Mouse (Mus musculus) heart, embryonic 11.5 days (tissue): ENCODE data around the gene Rpf2. TPM values are rescaled to one million over a fixed set of nuclear protein-coding genes. Genes with fewer than 3 reads are reported as not detected.

Experiments used
- ATAC-seq: fragments of 200-750 bp; cut with Nextera tagmentation; replicated peaks from 2 replicates; pipeline ENCODE4 v1.8.0; 2017; ENCODE audit warnings: moderate library complexity; ENCODE audit not compliant: insufficient number of reproducible peaks, low FRiP score, low TSS enrichment
- H3K27ac ChIP-seq: fragments of 300-500 bp; sonication (generic); 2 replicates; pipeline ENCODE4 v1.5.1; 2014; ENCODE audit warnings: mild to moderate bottlenecking, low read depth, low read length
- H3K27me3 ChIP-seq: fragments of 300-500 bp; sonication (generic); 2 replicates; pipeline ENCODE4 v1.6.1; 2014; ENCODE audit warnings: mild to moderate bottlenecking, low read length, mixed read lengths; ENCODE audit not compliant: control insufficient read depth, insufficient read depth
- H3K36me3 ChIP-seq: fragments of 300-500 bp; sonication (generic); 2 replicates; pipeline ENCODE4 v1.6.1; 2014; ENCODE audit warnings: mild to moderate bottlenecking, low read length, moderate library complexity, mixed read lengths; ENCODE audit not compliant: control insufficient read depth, insufficient read depth
- H3K4me1 ChIP-seq: fragments of 300-500 bp; sonication (generic); 2 replicates; pipeline ENCODE4 v1.6.1; 2014; ENCODE audit warnings: low read length; ENCODE audit not compliant: control insufficient read depth, insufficient read depth
- H3K4me2 ChIP-seq: fragments of 300-500 bp; sonication (generic); 2 replicates; pipeline ENCODE4 v1.6.1; 2014; ENCODE audit warnings: mild to moderate bottlenecking, moderate library complexity
- H3K4me3 ChIP-seq: fragments of 300-500 bp; sonication (generic); 2 replicates; pipeline ENCODE4 v1.5.1; 2014; ENCODE audit warnings: low read depth, low read length
- H3K9ac ChIP-seq: fragments of 300-500 bp; sonication (generic); 2 replicates; pipeline ENCODE4 v1.6.1; 2014; ENCODE audit warnings: mild to moderate bottlenecking, low read depth, low read length, moderate library complexity
- H3K9me3 ChIP-seq: fragments of 300-500 bp; sonication (generic); replicated peaks from 2 replicates; pipeline ENCODE4 v1.6.1; 2016; ENCODE audit warnings: low read length; ENCODE audit not compliant: control insufficient read depth
- WGBS: fragments of 180-500 bp; shearing (Covaris S2); extraction: QIAGEN DNeasy Blood & Tissue Kit; methylation state at CpG from one replicate; pipeline ENCODE4 v1.1.7; 2014; ENCODE audit not compliant: insufficient replicate concordance; 5-methylcytosine and 5-hydroxymethylcytosine counted together
- polyA plus RNA-seq: library from polyadenylated mRNA; unstranded; fragments of >200 nt; fragmentation: Nextera tagmentation; extraction: Ambion mirVana; gene quantifications from 2 replicates; pipeline ENCODE4 v1.2.1, GENCODE M21; 2014

The Rpf2 gene
- polyA plus RNA-seq, 1 experiment from 2014 or later: 54.0 TPM

DNA sequence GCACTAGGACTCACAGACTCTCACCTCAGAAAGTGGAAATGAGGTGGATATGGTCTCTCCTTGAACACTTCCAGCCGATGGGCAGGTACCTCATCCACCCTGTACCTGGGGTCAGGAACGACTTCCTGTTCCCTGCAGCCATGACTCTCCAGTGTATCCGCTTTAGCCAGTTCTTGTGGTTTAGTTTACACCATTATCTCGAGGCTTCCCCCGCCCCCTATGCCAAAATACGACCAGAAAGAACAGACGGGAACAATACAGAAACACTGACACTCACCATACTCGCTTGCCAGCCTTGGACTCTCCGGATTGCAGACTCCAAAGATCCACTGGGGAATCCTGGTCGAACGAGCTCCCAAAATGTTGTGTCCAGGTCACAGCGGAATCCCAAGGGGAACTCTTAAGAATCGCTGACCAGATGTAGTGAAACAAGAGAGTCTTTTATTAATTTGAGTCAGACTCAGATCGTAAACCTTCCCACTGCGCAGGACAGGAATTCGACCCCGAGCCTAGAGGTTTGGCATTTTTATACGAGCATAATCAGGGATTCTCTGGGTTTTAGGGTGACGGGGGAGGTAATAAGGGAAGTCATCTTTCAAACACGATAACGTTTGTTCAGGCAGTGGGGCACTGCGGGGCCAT is 55.4 kb downstream of the Rpf2 start:
- no peak overlapping the region for H3K27ac ChIP-seq
- no peaks in the 10 kb centered on the region for H3K9me3 ChIP-seq
- no peaks in the 10 kb centered on the region for H3K4me1 ChIP-seq
- peak overlapping the region; percentile 48 for H3K4me2 ChIP-seq
- WGBS: 49% methylated on average over 22 of the region's 22 CpGs
- H3K9ac ChIP-seq: no peak overlapping the region
- no peak for ATAC-seq
- H3K27me3 ChIP-seq: 0 out of 2 replicates have a peak, but pooled peaks cover 3% of the 10 kb centered on the region
- H3K36me3 ChIP-seq: no peaks in the 10 kb centered on the region
- no peak overlapping the region for H3K4me3 ChIP-seq

GRCm38 (mm10) chr10:40190871-40191270 is 56.0 kb downstream of the Rpf2 start:
- Histone ChIP-seq H3K4me3 (no peak overlapping the region), H3K4me1 (no peaks in the 10 kb centered on the region), H3K27ac (no peak overlapping the region), H3K9me3 (no peaks in the 10 kb centered on the region), H3K27me3 (0 out of 2 replicates have a peak, but pooled peaks cover 3% of the 10 kb centered on the region), H3K9ac (no peak overlapping the region), H3K4me2 (no peak overlapping the region), H3K36me3 (no peaks in the 10 kb centered on the region)
- ATAC-seq: no peak
- 82% methylated on average over 8 of the region's 8 CpGs for WGBS

- H3K36me3 ChIP-seq: no peaks in the 10 kb centered on the region
- no peak overlapping the region for H3K4me3 ChIP-seq
- no peak overlapping the region for H3K4me2 ChIP-seq
- H3K4me1 ChIP-seq: no peaks in the 10 kb centered on the region
- 0 out of 2 replicates have a peak, but pooled peaks cover 3% of the 10 kb centered on the region for H3K27me3 ChIP-seq
- no peak overlapping the region for H3K9ac ChIP-seq
- WGBS: 75% methylated on average over 2 of the region's 2 CpGs
- H3K27ac ChIP-seq: no peak overlapping the region
- H3K9me3 ChIP-seq: no peaks in the 10 kb centered on the region
- no peak for ATAC-seq
Observed at GRCm38 (mm10) chr10:40189689-40190088, 57.1 kb downstream of the Rpf2 start.

GRCm38 (mm10) chr10:40188831-40189230 is 58.0 kb downstream of the Rpf2 start:
- H3K4me1 ChIP-seq: no peaks in the 10 kb centered on the region
- no peak for ATAC-seq
- H3K27ac ChIP-seq: no peak overlapping the region
- H3K9me3 ChIP-seq: no peaks in the 10 kb centered on the region
- H3K27me3 ChIP-seq: 0 out of 2 replicates have a peak, but pooled peaks cover 3% of the 10 kb centered on the region
- no peak overlapping the region for H3K4me2 ChIP-seq
- H3K36me3 ChIP-seq: no peaks in the 10 kb centered on the region
- 65% methylated on average over 3 of the region's 3 CpGs for WGBS
- no peak overlapping the region for H3K4me3 ChIP-seq
- no peak overlapping the region for H3K9ac ChIP-seq

DNA sequence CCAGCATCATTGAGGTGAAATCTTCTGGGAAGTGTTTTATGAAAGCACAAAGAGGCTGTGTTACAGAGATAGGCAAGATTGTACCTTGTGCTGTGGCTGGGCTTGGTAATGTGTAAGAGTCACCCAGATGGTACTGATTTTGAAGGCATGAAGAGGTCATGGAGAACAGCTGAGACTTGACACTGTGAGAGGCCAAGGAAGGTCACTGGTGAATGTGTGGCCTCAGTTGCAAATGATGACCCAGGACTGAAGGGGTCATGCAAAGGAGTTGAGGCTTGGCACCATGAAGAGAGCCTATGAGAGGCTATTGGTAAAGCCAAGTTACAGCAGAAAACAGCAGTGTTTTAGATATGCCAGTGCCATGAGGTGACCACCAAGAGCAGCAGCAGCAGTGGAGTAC is 60.9 kb downstream of the Rpf2 start:
- Histone ChIP-seq H3K9ac (no peak overlapping the region), H3K4me2 (no peak overlapping the region), H3K27ac (no peak overlapping the region), H3K4me3 (no peak overlapping the region), H3K27me3 (0 out of 2 replicates have a peak, but pooled peaks cover 2% of the 10 kb centered on the region), H3K9me3 (no peaks in the 10 kb centered on the region), H3K36me3 (no peaks in the 10 kb centered on the region), H3K4me1 (no peaks in the 10 kb centered on the region)
- no peak for ATAC-seq

GRCm38 (mm10) chr10:40180011-40180410 is 66.8 kb downstream of the Rpf2 start:
- H3K36me3 ChIP-seq: no peaks in the 10 kb centered on the region
- WGBS: 77% methylated on average over 2 of the region's 2 CpGs
- ATAC-seq: no peak
- H3K4me3 ChIP-seq: no peak overlapping the region
- no peaks in the 10 kb centered on the region for H3K27me3 ChIP-seq
- H3K9ac ChIP-seq: no peak overlapping the region
- no peak overlapping the region for H3K4me2 ChIP-seq
- no peaks in the 10 kb centered on the region for H3K4me1 ChIP-seq
- no peaks in the 10 kb centered on the region for H3K9me3 ChIP-seq
- no peak overlapping the region for H3K27ac ChIP-seq

DNA sequence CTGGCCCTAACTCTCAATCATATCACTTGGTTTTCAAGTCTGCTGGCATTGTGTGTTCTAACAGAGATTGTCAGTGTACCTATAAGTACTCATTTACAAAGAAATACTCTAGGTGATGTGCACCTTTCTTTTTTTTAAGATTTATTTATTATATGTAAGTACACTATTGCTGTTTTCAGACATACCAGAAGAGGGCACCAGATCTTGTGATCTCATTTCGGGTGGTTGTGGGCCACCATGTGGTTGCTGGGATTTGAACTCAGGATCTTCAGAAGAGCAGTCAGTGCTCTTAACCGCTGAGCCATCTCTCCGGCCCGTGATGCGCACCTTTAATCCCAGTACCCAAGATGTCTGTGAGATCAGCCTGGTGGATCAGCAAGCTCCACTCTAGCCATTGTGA is 67.7 kb downstream of the Rpf2 start:
- Histone ChIP-seq H3K4me2 (no peak overlapping the region), H3K36me3 (no peaks in the 10 kb centered on the region), H3K9ac (no peak overlapping the region), H3K4me1 (no peaks in the 10 kb centered on the region), H3K27ac (no peak overlapping the region), H3K4me3 (no peak overlapping the region), H3K9me3 (no peaks in the 10 kb centered on the region), H3K27me3 (no peaks in the 10 kb centered on the region)
- no peak for ATAC-seq
- WGBS: 93% methylated on average over 5 of the region's 5 CpGs

DNA sequence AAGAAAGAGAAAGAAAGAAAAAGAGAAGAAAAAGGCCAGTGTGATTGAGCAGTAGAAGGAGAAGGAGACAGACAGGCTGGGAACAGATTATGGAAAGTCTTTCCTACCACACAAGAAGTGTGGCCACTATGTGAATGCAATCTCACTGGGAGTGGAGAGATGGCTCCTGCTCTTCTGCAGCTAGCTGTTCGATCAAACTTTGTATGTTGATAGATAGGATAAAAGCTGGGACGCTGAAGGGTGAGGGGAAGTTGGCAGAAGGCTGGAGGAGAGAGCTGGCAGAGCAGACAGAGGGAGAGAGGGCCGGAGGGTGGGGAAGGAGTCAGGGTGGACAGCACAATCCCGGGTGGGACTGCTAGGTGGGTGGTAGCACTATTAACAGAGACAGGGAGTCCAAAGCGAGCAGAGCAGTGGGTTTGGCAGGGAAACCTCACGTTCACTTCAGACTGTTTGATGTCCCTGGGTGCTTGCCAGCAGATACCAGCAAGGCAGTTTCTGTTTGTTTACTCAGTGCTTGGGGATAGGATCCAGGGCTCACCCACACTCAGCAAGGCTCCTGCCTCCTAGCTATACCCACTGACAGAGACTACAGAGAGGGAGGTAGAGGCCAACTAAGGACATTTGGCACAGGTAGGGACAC is 69.4 kb downstream of the Rpf2 start:
- WGBS: 32% methylated on average over 6 of the region's 6 CpGs
- H3K9me3 ChIP-seq: no peaks in the 10 kb centered on the region
- H3K27ac ChIP-seq: no peak overlapping the region
- no peak overlapping the region; the same call in 1 of the 2 replicates for H3K9ac ChIP-seq
- H3K4me2 ChIP-seq: no peak overlapping the region
- H3K4me1 ChIP-seq: no peaks in the 10 kb centered on the region
- no peaks in the 10 kb centered on the region for H3K27me3 ChIP-seq
- no peak for ATAC-seq
- no peak overlapping the region for H3K4me3 ChIP-seq
- H3K36me3 ChIP-seq: no peaks in the 10 kb centered on the region
